Mouse (Mus musculus): ENCODE data around the gene Mlxipl.
A peak's percentile ranks its signal among the peaks of the same experiment; 100 is the strongest.

The Mlxipl gene

GRCm38 (mm10) chr5:135145955-135146354, 56.3 kb downstream of the Mlxipl start:
- no peak for DNase-seq (ENCODE audit: low spot score in 2 of 2)

DNA sequence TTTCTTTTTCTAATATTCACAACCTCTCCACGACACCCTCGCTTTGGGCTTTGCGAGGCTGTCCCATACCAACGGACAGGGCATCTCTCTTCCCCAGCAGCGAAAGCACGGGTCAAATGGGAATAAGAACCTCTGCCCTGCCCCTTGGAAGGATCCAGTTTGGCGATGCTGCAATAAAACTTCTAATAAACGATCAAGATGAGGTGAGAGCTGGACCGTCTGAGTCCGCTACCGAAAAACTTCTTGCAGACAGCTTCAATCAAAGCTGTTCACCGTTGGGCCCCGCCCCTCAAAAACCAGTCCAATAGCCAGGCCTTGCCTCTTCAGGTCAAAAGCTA, 59.0 kb downstream of the Mlxipl start:
- DNase-seq (ENCODE audit: low spot score in 2 of 2) = no peak

- peak; percentile 98 to 99 for DNase-seq (ENCODE audit: low spot score in 2 of 2)
These were observed 59.5 kb downstream of the Mlxipl start, which contains the start of gene Tbl2 for GRCm38 (mm10) chr5:135149053-135149819. Tbl2 (plus strand) TSS chr5:135149657.

- DNase-seq (ENCODE audit: low spot score in 2 of 2) = no peak
These were observed 60.1 kb downstream of the Mlxipl start for GRCm38 (mm10) chr5:135149820-135150178.

- DNase-seq (ENCODE audit: low spot score in 2 of 2) = no peak
These were observed 66.8 kb downstream of the Mlxipl start for GRCm38 (mm10) chr5:135156496-135156895.

DNA sequence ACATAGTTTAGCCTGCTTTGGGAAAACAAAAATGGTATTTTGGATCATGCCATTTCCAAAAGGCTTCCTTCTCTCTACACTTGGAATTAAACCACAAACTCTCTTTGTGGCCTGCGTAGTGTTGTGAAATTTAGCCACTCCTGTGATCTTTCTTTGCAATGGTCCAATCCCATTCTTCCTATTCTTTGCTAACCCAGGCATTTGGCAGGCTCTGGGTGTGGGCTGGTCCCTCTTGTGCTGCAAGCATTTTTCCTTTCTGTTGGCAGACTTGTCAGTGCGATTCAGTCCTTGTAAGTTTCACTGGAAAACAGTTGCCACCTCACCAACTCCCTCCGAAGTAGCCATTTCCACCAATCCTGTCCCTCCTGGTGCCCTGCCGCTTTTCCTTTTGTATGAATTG, 71.5 kb downstream of the Mlxipl start:
- DNase-seq (ENCODE audit: low spot score in 2 of 2) = peak; percentile 60 to 61

- no peak for DNase-seq (ENCODE audit: low spot score in 2 of 2)
These were observed 72.0 kb downstream of the Mlxipl start for GRCm38 (mm10) chr5:135161650-135162049.

DNA sequence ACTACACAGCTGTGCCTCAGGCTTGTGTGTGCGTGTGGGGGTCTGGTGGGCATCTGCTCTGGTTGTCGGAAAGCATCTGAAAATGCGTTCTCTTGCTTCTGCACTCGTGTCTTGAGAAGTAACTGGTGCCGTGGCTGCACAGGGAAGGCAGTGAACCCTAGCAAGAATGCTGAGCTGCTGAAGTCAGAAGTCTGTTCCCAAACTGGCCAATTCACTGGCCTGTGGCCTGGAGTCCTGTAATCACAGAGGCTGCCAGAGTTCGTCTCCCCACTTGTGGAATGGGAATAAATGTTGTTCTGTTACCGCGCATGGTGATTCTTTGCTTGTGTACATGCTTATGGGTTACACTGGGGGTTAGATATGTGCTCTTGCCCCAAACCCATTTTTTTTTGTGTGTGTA, 72.7 kb downstream of the Mlxipl start:
- DNase-seq (ENCODE audit: low spot score in 2 of 2) = no peak

DNA sequence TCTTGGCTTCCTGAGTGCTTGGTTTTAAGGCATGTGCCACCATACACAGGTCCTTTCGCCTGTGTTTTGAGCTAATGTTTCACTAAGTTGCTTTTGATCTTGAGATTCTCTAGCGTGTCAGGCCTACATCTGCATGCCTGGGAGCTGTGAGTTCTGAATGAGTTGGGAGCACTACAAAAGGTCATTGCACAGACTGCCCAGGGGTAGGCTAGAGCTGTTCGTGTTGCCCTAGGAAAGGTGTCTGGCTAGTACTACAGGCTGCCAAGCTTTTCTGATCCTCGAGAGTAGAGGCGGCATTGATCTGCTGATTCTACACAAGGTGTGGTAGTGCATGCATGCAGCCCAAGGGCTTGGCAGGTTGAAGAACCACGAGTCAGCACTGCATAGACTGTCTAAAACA, 73.1 kb downstream of the Mlxipl start:
- DNase-seq (ENCODE audit: low spot score in 2 of 2) = no peak

DNA sequence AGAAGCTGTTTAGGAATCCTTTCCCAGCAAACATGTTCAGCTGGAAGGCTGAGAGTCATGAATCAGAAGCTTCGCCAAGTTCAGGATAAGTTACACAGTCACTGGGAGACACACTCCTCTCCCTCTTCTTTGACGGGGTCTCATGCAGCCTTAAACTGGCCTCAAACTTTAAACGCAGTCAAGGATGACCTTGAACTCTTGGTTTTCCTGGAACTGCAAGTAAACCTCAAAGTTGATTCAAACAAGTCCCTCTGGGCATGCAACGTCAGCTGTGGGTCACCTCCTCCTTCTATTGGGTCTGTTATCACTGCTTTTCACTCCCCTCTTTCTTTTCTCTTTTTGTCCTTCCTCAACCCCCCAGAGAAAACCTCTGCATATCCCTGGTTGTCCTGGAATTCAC, 77.2 kb downstream of the Mlxipl start:
- DNase-seq (ENCODE audit: low spot score in 2 of 2) = no peak

DNA sequence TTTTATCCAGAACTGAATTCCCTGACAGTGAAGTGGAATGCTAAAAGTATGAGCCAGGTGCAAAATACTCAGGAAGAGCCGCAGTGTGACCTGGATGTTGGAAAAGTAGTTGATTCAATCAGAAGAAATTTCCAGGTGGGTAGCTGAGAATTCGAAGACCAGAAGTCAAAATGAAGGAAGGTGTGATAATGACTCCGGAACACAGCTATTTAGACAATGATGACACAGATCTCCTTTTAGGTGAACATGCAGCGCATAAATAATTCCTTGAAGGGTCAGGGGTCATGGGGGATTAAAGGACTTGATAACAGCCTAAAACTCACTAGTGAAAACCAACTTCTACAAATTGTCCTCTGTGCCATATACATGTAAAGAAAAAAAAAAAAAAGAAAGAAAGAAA, 77.8 kb downstream of the Mlxipl start:
- DNase-seq (ENCODE audit: low spot score in 2 of 2) = no peak

- DNase-seq (ENCODE audit: low spot score in 2 of 2) = peak; percentile 98
These were observed 78.7 kb downstream of the Mlxipl start, which contains the start of gene Bcl7b for GRCm38 (mm10) chr5:135168063-135169062. Bcl7b (plus strand) TSS chr5:135168283.

DNA sequence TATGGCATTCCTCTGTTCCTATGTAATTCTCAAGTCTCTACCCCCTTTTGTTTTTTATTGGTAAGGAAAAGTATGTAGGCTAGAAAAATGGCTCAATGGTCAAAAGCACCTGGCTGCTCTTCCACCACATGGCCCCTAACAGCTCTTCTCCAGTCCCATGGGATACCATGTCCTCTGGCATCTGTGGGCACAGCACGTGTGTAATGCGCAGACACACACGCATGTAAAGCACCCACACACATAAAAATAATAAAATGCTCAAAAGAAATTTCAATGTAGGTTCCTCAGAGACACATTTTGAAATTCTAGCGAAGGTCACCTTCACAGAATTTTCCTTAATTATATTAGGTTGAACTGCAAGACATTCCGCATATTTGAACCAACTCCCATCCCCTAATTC, 79.8 kb downstream of the Mlxipl start:
- no peak for DNase-seq (ENCODE audit: low spot score in 2 of 2)

DNA sequence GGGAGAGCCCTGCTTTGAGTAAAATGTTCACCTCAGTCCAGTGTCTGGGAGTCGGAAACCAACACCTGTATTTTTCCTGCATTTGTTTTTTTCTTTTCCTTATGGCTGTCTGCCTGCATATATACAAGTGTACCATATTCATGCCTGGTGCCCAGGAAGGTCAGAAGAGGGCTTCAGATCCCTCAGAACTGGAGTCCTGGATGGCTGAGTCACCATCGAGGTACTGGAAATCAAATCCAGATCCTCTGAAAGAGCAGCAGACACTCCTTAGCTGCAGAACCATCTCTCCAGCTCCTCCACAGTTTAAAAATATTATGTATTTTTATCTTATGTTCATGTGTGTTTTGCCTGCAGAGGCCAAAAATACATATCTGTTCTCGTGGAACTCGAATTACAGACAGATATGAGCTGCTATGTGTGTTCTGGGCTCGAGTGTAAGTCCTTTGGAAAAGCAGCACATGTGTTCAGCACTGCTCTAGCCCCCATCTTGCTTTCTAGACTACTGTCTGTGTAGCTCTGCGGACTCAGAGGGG, 82.1 kb downstream of the Mlxipl start:
- DNase-seq (ENCODE audit: low spot score in 2 of 2) = no peak

GRCm38 (mm10) chr5:135172986-135173385, 83.3 kb downstream of the Mlxipl start:
- no peak for DNase-seq (ENCODE audit: low spot score in 2 of 2)

GRCm38 (mm10) chr5:135175086-135175485, 85.4 kb downstream of the Mlxipl start:
- no peak for DNase-seq (ENCODE audit: low spot score in 2 of 2)

DNA sequence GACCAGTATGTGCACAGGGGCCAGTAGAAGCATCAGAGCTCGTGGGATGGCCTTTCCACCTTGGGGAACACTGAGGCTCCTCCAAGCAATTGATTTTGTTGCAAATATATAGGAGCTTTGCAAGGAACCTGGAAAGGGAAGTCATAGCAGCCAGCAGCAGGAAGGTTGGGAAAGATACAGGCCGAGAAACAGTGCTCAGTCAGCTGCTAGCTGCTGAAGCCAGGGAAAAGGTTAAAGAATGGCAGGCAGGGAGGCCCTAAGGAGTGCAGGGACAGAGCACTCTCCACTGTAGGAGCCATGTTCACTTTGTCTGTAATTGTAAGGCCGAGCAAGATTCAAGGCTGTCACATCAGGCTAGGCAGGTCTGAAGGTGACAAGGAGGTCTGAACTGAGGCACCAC, 88.8 kb downstream of the Mlxipl start:
- no peak for DNase-seq (ENCODE audit: low spot score in 2 of 2)

DNA sequence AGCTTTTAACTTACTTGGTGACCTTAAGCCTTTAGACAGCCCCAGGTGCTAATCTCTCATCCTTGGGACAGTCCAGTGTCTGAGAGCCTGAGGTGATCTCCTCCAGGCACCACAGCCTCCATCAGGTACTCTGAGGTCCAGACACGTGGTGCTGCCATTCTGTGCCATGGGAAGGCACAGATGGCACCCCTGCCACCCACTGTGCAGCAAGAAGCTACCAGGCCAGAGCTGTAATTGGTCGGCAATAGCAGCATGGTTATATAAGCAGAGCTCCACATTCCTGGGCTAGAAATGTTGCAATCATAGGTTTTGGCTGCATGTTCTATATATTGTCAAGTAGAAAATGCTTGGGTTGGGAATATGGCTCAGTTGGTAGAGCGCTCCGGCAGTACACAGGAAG, 89.3 kb downstream of the Mlxipl start:
- DNase-seq (ENCODE audit: low spot score in 2 of 2) = no peak

DNA sequence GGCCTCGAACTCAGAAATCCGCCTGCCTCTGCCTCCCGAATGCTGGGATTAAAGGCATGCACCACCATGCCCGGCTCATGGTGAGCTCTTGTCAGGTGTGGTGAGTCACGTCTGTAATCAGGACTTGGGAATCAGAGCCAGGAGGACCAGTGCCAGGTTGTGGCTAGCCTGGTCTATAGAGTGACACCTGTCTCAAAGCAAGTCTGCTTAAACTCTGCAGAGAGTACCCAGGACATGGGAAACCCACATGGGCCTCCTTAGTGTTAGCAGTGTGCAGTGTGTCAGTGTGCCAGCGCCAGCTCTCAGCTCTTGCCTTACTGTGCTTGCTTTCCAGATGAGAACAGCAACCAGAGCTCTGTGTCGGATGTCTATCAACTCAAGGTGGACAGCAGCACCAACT, 89.9 kb downstream of the Mlxipl start:
- DNase-seq (ENCODE audit: low spot score in 2 of 2) = no peak

- DNase-seq (ENCODE audit: low spot score in 2 of 2) = no peak
These were observed 91.1 kb downstream of the Mlxipl start for GRCm38 (mm10) chr5:135180796-135181195.

DNA sequence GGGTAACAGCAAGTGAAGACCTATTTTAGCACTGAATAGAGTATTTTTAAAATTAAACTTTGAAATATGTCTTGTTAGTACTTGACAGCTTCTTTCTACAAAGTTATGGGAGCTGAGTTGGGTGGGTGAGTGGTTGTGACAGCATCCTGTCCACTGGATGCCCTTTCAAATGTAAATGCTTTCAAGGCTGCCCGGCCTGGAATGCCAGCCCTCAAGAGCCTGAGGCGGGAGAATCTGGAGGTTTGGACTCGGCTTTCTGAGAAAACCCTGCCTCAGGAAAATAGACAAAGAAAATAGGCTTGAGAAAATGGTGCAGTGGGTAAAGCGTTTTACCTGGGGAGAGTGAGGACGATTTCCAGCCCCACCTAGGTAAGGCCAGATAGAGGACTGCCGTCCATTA, 92.1 kb downstream of the Mlxipl start:
- DNase-seq (ENCODE audit: low spot score in 2 of 2) = no peak

DNA sequence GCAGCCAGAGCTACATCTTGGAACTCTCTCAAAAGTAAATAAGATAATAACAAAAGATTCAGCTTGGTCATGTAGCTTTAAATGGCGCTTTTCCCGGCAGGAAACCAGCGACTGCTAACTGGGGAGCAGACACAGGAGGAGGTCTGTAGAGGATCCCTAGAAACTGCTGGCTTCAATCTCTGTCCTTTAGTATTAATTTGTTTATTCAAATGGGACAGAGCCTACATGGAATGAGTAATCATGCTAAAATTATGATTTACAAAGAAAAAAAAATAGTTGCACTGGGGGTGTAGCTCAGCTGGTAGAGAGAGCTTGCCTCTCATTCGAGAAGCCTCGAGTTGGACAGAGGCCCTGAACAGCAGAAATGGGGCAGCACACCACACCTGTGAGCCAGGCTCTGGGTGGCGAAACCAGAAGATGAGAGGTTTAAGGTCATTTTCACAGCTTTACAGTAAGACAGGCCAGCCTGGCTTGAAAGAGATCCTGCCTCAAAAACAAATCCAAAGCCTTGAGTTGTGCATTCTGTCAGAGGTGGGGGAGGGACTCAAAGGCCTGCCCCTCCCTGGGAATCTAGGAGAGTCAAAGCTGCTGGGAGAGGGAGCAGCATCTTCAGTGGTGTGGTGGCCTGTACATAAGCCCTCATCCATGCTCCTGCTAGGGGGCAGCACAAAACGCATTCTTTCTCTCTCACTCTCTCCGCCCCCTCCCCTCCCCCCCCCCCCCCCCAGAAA, 93.6 kb downstream of the Mlxipl start:
- DNase-seq (ENCODE audit: low spot score in 2 of 2) = no peak

Measured in heart, adult 9 months (tissue).